Mouse (Mus musculus): ENCODE data around the gene Tex261.

Tex261 gene

DNA sequence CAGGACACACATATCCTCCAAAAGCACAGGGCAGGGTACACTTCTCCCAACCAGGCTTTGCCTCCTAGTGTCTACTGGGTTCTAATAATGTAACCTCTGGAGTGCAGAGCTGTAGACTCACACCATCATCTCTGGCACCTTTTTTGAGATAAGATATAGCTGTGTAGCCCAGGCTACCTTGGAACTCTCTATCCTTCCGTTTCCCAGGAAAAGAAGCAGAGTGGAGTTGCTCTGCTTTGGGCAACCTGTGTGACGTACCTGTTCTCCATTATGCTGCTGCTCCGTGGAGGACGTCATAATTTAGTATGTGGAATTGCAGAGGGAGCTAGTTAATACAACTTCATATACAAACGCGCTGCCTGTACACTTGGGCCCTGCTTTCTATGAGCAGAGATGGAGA, 13.3 kb downstream of the Tex261 start, which contains the start of gene Ankrd53:
Gene Ankrd53 (plus strand): TSS at position 301 of the 400 bp plus-strand sequence.
- DNase-seq (ENCODE audit: low read depth, low spot score): no peak

DNA sequence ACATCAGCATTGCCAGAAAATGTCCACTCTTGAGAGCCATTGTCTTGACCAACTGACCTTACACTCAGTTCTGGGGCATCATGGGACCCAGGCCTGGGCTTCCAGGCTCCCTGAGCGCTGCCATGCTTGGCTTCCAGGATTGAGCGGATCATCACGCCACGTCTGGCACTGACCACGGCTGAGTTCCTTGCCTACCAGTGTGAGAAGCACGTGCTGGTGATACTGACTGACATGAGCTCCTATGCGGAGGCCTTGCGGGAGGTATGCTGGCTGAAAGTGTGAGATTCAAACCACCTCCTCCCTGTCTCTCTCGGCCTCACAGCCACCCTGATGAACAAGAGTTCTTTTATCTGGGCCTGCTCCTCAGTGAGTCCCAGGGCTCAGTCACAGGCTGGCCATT, 19.6 kb downstream of the Tex261 start:
- DNase-seq (ENCODE audit: low read depth, low spot score): no peak

DNA sequence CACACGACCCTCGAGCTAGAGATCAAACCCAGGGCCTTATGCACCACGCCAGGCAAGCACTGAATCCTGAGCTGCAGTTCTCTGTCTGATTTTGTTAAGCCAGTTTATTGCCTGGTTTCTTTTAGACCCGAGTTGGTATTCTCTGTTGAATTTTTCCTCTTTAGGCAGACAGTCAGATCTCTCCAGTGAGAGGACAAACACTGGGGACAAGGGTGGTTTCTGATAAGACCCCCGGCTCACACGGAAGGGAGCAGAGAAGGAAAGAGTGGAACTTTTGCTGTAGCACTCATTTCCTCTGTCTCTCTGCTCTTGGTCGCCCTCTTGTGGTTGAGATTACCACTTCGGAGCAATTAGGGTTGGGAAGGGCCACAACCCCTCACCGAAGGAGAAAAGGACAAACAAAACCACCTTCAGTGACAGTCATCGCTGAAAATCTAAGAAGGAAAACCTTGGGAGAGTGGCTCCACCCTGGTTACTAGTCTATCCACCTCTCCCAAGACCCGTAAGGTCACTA, 25.4 kb downstream of the Tex261 start:
- peak; percentile 68 for DNase-seq (ENCODE audit: low read depth, low spot score)

DNA sequence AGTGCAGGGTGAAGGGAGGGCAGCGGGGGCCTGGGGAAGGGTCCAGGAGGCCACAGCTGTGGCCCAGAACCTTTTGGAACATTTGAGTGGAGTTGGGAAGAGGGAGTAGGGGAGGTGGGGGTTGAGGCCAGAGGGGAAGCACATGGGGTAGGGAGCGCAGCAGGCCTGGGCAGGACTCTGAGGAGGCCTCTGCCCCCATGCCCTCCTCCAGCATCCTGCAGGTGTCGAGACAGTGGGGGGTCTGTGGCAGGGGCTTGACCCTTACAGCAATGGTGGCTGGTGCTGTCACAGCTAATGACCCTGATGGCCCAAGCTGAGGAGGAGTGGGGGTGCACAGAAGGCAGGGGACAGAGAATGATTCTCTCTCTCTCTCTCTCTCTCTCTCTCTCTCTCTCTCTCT, 26.3 kb downstream of the Tex261 start:
- no peak for DNase-seq (ENCODE audit: low read depth, low spot score)

DNA sequence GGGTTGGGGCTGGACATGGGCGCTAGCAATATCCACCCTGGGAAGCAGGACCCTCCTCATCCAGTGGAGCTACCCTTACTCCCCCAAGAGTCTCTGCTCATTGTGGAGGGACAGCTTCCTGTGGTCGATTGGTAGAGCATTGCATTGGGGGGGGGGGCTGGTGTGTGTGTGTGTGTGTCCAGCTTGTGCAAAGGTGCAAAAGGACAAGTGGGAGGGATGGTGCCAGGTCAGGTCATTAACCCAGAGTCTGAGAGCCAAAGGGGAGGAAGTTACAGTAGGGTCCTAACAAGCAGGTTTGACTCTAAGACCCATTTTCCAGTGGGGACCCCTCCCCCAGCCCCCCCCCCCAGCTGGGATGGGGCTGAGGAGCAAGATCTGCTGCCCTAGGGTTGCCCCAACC, 30.1 kb downstream of the Tex261 start:
- no peak for DNase-seq (ENCODE audit: low read depth, low spot score)

DNA sequence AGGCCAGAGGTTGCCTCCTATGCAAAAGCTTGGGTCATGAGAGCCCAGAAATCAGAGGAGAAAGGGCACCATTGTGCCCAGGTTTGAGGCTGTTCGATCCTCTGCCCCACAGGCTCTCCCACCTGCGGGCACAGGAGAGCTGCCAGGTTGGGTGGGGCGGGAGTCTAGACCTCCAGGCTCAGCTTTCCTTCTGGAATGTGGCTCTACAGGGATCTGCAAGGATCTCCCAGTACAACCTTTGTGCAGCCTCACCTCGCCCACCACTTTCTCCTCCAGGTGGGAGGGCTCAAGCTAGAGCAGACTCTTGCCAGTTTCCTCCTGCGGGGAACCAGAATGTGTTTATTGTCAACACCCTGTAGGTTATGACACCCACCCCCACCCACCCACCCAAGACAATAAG, 31.1 kb downstream of the Tex261 start:
- DNase-seq (ENCODE audit: low read depth, low spot score): peak; percentile 61

DNA sequence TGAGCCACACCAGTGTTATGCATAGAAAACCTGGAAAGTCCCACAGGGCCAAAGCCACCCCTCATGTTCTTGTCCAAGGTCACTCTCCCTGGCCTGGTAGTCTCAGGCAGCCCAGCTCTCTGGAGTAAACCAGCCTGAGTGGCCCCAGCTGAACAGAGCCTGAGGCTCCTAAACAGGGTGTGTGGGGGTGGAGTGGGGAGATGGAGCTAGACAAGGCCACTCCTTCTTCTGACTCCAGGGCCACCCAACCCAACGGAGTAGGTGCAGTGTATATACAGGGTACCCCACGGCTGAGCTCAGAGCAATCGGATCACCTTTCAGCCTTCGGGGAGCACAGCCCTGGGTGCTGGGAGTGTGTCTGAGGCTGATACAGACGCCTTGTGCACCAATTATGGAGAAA, 31.5 kb downstream of the Tex261 start:
- peak; percentile 68 for DNase-seq (ENCODE audit: low read depth, low spot score)

DNA sequence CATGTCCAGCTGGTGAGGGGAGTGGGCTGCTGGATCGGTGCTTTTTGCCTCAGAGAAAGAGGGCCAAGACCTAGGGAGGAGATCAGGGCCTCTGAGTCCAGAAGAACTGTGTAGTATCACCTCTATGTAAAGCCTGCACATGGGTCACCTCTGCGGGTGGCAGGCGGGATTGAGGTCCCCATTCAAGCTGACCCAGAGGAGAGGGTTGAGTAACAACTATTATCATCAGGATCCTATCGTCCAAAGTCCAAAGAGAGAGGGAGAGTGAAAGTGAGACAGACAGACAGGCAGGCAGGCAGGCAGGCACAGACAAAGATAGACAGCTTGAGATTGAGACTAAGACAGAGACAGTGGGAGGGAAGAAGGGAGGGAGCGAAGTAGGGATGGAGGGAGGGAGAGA, 32.4 kb downstream of the Tex261 start:
- no peak for DNase-seq (ENCODE audit: low read depth, low spot score)

DNA sequence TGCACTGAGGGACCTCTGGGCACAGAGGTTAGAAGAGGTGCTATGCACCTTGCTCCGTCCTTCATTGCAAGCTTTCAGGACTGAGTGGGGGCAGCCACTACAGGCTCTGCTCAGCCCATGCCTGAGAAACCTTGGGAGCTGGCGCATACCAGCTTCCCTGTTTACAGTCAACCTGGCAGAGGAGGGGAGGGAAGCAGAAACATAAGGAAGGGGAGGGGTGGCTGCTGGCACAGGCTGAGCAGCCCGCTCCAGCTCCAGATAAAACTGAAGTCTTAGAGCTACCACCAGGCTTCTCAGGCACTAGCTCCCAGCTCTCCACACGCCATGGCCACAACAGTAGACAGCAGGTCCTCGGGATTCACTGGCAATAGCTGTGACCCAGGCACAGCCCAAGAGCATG, 32.9 kb downstream of the Tex261 start, which contains the start of gene Atp6v1b1:
Gene Atp6v1b1 (plus strand): TSS at position 230 of the 400 bp plus-strand sequence.
- DNase-seq (ENCODE audit: low read depth, low spot score): no peak

DNA sequence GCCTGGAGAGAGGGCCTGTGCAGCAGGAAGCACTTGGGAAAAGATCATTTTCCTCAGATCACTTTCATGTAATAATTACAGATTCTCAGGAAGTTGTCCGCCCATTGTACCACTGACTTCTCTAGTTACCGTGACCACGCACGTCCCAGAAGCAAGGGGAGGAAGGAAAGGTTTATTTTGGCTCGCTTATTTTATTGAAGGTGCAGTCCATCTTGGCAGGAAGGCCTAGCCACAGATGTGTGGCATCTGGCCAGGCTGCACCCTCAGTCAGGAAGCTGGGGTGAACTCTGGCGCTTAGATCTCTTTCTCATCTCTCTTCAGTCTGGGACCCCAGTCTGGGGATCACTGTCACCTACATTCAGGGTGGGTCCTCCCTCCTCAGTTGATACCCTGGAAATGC, 37.0 kb downstream of the Tex261 start:
- DNase-seq (ENCODE audit: low read depth, low spot score): no peak

DNA sequence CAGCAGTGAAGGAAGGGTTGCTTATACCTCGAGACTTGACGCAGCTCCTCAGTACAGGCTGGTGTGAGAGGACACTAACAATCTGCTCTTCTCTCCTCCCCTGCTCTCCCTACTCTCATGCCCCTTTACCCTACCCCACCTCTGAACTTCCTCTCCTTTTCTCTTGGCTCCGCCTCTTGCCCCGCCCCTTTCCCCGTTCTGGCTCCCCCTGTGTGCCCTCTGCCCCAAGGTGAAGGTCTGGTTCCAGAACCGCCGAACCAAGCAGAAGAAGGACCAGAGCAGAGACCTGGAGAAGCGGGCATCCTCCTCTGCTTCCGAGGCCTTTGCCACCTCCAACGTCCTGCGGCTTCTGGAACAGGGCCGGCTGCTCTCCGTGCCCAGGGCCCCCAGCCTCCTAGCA, 38.3 kb downstream of the Tex261 start:
- DNase-seq (ENCODE audit: low read depth, low spot score): peak; percentile 66

DNA sequence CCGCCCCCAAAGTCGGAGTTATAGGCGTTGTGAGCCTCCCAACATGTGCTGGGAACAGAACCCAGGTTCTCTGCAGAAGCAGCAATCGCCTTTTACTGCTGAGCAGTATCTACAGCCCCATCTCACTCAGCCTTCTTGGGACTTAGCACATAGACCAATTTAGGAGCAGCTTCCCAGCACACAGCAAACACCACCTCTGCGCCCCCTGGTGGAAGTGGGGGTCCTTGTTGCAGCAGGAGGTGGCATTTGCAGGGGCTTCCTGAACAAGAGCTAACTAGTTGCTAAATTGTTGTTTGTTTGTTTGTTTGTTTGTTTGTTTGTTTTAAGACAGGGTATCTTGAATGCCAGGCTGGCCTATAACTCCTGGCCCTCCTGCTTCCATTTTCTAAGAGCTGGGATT, 44.5 kb downstream of the Tex261 start:
- DNase-seq (ENCODE audit: low read depth, low spot score): peak; percentile 87

DNA sequence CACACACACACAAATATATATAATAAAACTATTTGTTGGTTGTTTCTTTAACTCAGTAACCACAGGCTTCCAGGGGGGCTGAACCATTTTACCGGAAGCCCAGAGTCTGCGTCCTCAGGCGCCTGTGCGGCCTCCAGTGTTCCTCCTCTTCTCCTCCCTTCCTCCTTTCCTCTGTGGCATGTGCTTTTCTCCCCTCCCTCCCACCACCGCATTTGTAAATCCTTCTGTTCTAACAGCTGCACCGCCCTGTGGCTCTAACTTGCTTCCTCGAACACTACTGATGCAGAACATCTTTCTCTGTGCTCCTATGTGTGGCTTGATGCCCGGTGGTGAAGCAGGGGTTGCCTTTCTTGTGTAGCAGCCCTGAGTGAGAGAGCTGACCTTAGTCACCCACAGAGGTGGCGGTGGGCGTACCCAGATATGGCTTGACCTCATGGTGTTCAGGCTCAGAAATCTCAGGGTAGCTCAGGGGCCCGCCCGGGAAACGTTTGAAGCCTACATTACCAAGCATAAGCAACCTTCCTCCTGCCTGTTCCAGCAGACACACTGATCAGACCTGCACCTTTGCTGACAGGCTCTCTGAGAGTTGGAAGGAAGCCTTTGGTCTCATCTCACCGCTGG, 46.2 kb downstream of the Tex261 start:
- no peak for DNase-seq (ENCODE audit: low read depth, low spot score)

DNA sequence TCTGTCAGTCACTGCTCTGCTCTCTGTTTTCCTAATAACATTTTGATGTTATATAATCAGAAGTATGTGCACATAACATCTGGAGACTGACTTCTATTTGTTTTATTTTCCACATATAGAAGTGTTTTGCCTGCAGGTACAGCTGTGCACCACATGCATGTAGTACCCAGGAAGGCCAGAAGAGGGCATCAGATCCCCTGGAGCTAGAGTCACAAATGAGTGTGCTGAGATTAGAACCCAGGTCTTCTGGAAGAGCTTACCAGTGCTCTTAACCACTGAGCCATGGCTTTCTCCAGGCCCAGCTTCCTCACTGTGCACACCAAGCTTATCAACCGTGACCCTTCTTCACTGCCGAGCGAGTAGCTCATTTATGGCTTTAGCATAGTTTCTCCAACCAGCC, 47.1 kb downstream of the Tex261 start:
- peak; percentile 77 for DNase-seq (ENCODE audit: low read depth, low spot score)

DNA sequence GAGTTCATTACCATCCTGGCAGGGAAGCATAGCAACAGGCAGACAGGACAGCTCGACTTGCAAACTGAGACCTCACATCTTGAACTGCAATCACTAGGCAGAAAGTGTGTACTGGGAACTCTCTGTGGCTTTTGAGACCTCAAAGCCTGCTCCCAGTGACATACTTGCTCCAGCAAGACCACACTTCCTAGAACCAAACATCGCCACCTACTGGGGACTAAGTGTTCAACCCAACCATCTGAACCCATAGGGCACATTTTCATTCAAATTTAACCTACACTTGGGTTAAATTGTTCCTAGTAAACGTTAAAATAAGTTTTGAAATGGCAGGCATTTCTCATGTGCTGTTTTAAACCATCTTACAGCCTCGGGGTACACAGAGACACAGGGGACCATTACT, 48.4 kb downstream of the Tex261 start:
- peak; percentile 76 for DNase-seq (ENCODE audit: low read depth, low spot score)

DNA sequence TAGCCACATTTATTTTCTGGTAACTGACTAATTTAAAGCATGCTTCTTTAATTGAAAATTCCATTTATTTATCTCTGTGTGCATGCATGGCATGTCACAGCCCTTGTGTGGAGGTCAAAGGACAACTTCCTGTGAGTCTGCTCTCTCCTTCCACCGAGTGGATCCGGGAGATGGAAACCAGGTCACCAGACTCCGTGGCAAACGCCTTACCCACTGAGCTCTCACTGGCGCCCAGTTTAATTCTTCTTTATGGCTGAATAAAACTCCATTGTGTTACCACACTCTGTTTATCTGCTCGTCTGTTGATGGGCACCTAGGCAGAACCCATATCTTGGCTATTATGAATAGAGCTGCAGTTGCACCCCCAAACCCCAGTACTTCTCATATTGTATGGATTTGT, 53.1 kb downstream of the Tex261 start:
- DNase-seq (ENCODE audit: low read depth, low spot score): no peak
